Mouse (Mus musculus) ES-E14 (cell line): ENCODE data around the gene Ifitm5. TPM values are rescaled to one million over a fixed set of nuclear protein-coding genes. Genes with fewer than 3 reads are reported as not detected.
A peak's percentile ranks its signal among the peaks of the same experiment; 100 is the strongest.

ENCODE experiments used
- DNase-seq: peaks from one replicate; pipeline ENCODE4 v3.0.0-alpha.2; 2013; ENCODE audit warnings: low read depth, low spot score
- H3K27ac ChIP-seq: 2 replicates; pipeline ENCODE4 v1.5.1; 2012; ENCODE audit warnings: low read depth, mild to moderate bottlenecking, low read length, moderate library complexity, mixed read lengths; ENCODE audit not compliant: poor library complexity, insufficient read depth, severe bottlenecking
- H3K36me3 ChIP-seq: 2 replicates; pipeline ENCODE4 v1.6.1; 2012; ENCODE audit warnings: mild to moderate bottlenecking, low read length, moderate library complexity, mixed read lengths; ENCODE audit not compliant: control insufficient read depth, poor library complexity, insufficient read depth, severe bottlenecking
- H3K4me1 ChIP-seq, 2 experiments: fragments of 150-350 bp in 1 of 2; sonication (generic) in 1 of 2; 2 replicates each; pipeline ENCODE4 v1.6.1; 2012; ENCODE audit warnings: low read length in 2 of 2, mild to moderate bottlenecking in 1 of 2, mixed read lengths in 1 of 2; ENCODE audit not compliant: control insufficient read depth in 2 of 2, insufficient read depth in 2 of 2, poor library complexity in 1 of 2
- H3K4me3 ChIP-seq, 2 experiments: fragments of 150-350 bp in 1 of 2; sonication (generic) in 1 of 2; 2 replicates each; pipeline ENCODE4 v1.5.1; 2012; ENCODE audit warnings: low read length in 2 of 2, low read depth in 1 of 2, mild to moderate bottlenecking in 1 of 2, mixed read lengths in 1 of 2; ENCODE audit not compliant: insufficient read depth in 1 of 2, poor library complexity in 1 of 2, severe bottlenecking in 1 of 2
- H3K9ac ChIP-seq: 2 replicates; pipeline ENCODE4 v1.6.1; 2012; ENCODE audit warnings: low read depth, mild to moderate bottlenecking, low read length, mixed read lengths; ENCODE audit not compliant: poor library complexity, insufficient read depth, severe bottlenecking
- H3K9me3 ChIP-seq: fragments of 150-350 bp; sonication (generic); 2 replicates; pipeline ENCODE4 v1.6.1; 2012; ENCODE audit warnings: low read depth, mild to moderate bottlenecking, low read length; ENCODE audit not compliant: control insufficient read depth, insufficient read depth
- CHD2 ChIP-seq: IDR thresholded peaks from 2 replicates; pipeline ENCODE4 v1.6.1; 2014; ENCODE audit warnings: mild to moderate bottlenecking, low read depth, low read length, inconsistent platforms
- HCFC1 ChIP-seq: IDR thresholded peaks from 2 replicates; pipeline ENCODE4 v1.6.1; 2012; ENCODE audit warnings: low read length, inconsistent platforms, borderline replicate concordance; ENCODE audit not compliant: insufficient read depth
- MAFK ChIP-seq: IDR thresholded peaks from 2 replicates; pipeline ENCODE4 v1.6.1; 2014; ENCODE audit warnings: mild to moderate bottlenecking, low read depth, low read length, inconsistent platforms; ENCODE audit not compliant: insufficient read depth
- ZC3H11A ChIP-seq: IDR thresholded peaks from 2 replicates; pipeline ENCODE4 v1.6.1; 2012; ENCODE audit warnings: low read depth, mild to moderate bottlenecking, inconsistent platforms, low read length, borderline replicate concordance
- ZNF384 ChIP-seq: IDR thresholded peaks from 2 replicates; pipeline ENCODE4 v1.6.1; 2012; ENCODE audit warnings: low read depth, low read length, inconsistent platforms
- in situ Hi-C, 2 experiments: fragments of 600-800 bp; cut with MboI; formaldehyde crosslinking; loops; one replicate each; pipeline ENCODE4 v1.15.1; 2025; ENCODE audit warnings: low sequenced_read_pairs in 2 of 2, inconsistent platforms in 1 of 2; ENCODE audit not compliant: unreplicated experiment in 2 of 2
- total RNA-seq: library from RNA; depleted of rRNA; stranded (reverse); fragments of 300-350 nt; gene quantifications from 2 replicates; pipeline ENCODE4 v1.2.3, GENCODE M21; 2012; rRNA removed

The Ifitm5 gene
- total RNA-seq = 7.7 and 18.6 TPM in 2 replicates

- H3K9me3 ChIP-seq = no peaks in the 10 kb centered on the region
- peaks cover 52% of the 10 kb centered on the region for H3K36me3 ChIP-seq
- no peak within 1 kb of the TSS; the same call in 1 of the 2 replicates for H3K9ac ChIP-seq
- H3K27ac ChIP-seq = peak within 1 kb of the TSS; percentile 17; the same call in 1 of the 2 replicates
- no peak for DNase-seq
- peaks cover 12 to 31% of the 10 kb centered on the region in 2 experiments for H3K4me1 ChIP-seq
- H3K4me3 ChIP-seq = no peak within 1 kb of the TSS
- TF ChIP-seq HCFC1 = no peak
- TF ChIP-seq MAFK = no peak
- no peak for TF ChIP-seq ZNF384
- TF ChIP-seq CHD2 = no peak
- TF ChIP-seq ZC3H11A = no peak
- in situ Hi-C loops = loop anchor here in 1 of 2 experiments (10.0 kb wide), 1 partner anchor 95 kb away; no protein-coding TSS in a partner anchor
Observed at GRCm38 (mm10) chr7:140949824-140950530, at the start of gene Ifitm5. Ifitm5 (minus strand) TSS chr7:140950291.

- Histone ChIP-seq H3K36me3 (no peaks in the 10 kb centered on the region), H3K4me3 (no peak overlapping the region), H3K27ac (no peak overlapping the region), H3K9ac (no peak overlapping the region), H3K9me3 (no peaks in the 10 kb centered on the region), H3K4me1 (peaks cover 0 to 6% of the 10 kb centered on the region in 2 experiments; a peak in 2 of 4 replicates)
- no peak for TF ChIP-seq CHD2
- no peak for TF ChIP-seq ZC3H11A
- no peak for TF ChIP-seq ZNF384
- TF ChIP-seq MAFK = no peak
- TF ChIP-seq HCFC1 = no peak
- in situ Hi-C loops = no loop called here
- DNase-seq = no peak
Observed at GRCm38 (mm10) chr7:140998853-140999700, 49.0 kb upstream of the Ifitm5 start.

GRCm38 (mm10) chr7:140997817-140998216 lies 47.7 kb upstream of the Ifitm5 start:
- no peaks in the 10 kb centered on the region for H3K36me3 ChIP-seq
- in situ Hi-C loops = no loop called here
- no peak for DNase-seq
- TF ChIP-seq MAFK (no peak), ZC3H11A (no peak), HCFC1 (no peak), ZNF384 (no peak), CHD2 (no peak)
- no peak overlapping the region for H3K9ac ChIP-seq
- no peak overlapping the region for H3K27ac ChIP-seq
- H3K4me1 ChIP-seq = peaks cover 0 to 8% of the 10 kb centered on the region in 2 experiments; a peak in 2 of 4 replicates
- no peak overlapping the region for H3K4me3 ChIP-seq
- H3K9me3 ChIP-seq = no peaks in the 10 kb centered on the region

- peaks cover 7 to 33% of the 10 kb centered on the region in 2 experiments for H3K4me1 ChIP-seq
- no peak for DNase-seq
- H3K9me3 ChIP-seq = no peaks in the 10 kb centered on the region
- TF ChIP-seq CHD2 (no peak), HCFC1 (no peak), ZC3H11A (no peak), ZNF384 (no peak), MAFK (no peak)
- no peak overlapping the region for H3K4me3 ChIP-seq
- no peak overlapping the region; the same call in 1 of the 2 replicates for H3K27ac ChIP-seq
- H3K36me3 ChIP-seq = no peaks in the 10 kb centered on the region
- peak overlapping the region; percentile 36; the same call in 1 of the 2 replicates for H3K9ac ChIP-seq
- in situ Hi-C loops = no loop called here
Observed at GRCm38 (mm10) chr7:140991117-140991689, 41.1 kb upstream of the Ifitm5 start.
